Mouse (Mus musculus) megakaryocyte, adult 5-6 weeks (primary cell): Measurements from ENCODE around the gene Maml3. TPM values are rescaled to one million over a fixed set of nuclear protein-coding genes. Genes with fewer than 3 reads are reported as not detected.

ENCODE experiments used
- ATAC-seq: 2 replicates; pipeline ENCODE4 v1.8.0; 2016; ENCODE audit warnings: mild to moderate bottlenecking, inconsistent platforms; ENCODE audit not compliant: poor library complexity, severe bottlenecking
- total RNA-seq, 2 experiments: library from RNA; stranded (forward) in 1 of 2; stranded (reverse) in 1 of 2; fragments of 153-499, 151-499 nt in 1 of 2; fragments of 221-1000, 200-1000 nt in 1 of 2; gene quantifications; 2 replicates each; pipeline versions ENCODE4 v1.2.3 to v1.2.4; 2015 to 2017

Maml3 gene
- total RNA-seq, 2 experiments from 2014 or later, result 3.1 to 4.3 TPM

GRCm38 (mm10) chr3:51648037-51648664 is 456.7 kb downstream of the Maml3 start:
- peak; percentile 75 for ATAC-seq

- no peak for ATAC-seq
Observed at GRCm38 (mm10) chr3:51647356-51647755, 457.5 kb downstream of the Maml3 start.

GRCm38 (mm10) chr3:51646301-51646700 is 458.6 kb downstream of the Maml3 start:
- ATAC-seq, result no peak

GRCm38 (mm10) chr3:51645484-51645883 is 459.4 kb downstream of the Maml3 start:
- no peak for ATAC-seq

GRCm38 (mm10) chr3:51638260-51638659 is 466.6 kb downstream of the Maml3 start:
- ATAC-seq, result no peak

- no peak for ATAC-seq
Observed at GRCm38 (mm10) chr3:51637326-51637725, 467.6 kb downstream of the Maml3 start.

- ATAC-seq, result peak; percentile 89
Observed at GRCm38 (mm10) chr3:51636700-51637099, 468.2 kb downstream of the Maml3 start.

- ATAC-seq, result no peak
Observed at GRCm38 (mm10) chr3:51635960-51636359, 468.9 kb downstream of the Maml3 start.

Other genes with a start within 250 kb of the Maml3 start
- gene Foxo1, start 163.3 kb upstream of the Maml3 start, total RNA-seq (2015), result 8.8 and 10.0 TPM in 2 replicates
- 1.6 and 2.4 TPM in 2 replicates for gene Foxo1, start 163.3 kb upstream of the Maml3 start, total RNA-seq (2017)